Mouse (Mus musculus) fibroblast of lung, adult 2 months (primary cell): Measurements from ENCODE around the gene Sulf2.

Source experiments
- DNase-seq: peaks from one replicate; pipeline ENCODE4 v3.0.0-alpha.2; 2011; ENCODE audit warnings: low read depth

Sulf2 gene

DNA sequence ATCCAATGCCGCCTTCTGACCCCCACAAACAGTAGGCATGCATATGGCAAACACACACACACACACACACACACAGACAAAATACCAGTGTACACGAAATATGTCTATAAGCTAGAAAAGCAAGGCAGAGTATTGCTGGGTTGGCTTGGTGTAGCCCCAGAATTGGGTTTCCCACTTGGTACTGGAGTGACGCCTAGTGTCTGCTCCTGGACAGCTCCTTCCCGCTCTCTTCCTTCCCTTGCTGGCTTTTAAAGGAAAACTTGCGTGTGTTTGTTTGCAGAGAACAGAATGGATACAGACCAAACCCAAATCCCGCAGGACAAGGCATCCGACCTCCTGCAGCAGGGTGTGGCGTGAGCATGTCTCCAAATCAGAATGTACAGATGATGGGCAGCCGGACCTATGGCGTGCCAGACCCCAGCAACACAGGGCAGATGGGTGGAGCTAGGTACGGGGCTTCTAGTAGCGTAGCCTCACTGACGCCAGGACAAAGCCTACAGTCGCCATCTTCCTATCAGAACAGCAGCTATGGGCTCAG is 101.4 kb downstream of the Sulf2 start:
- no peak for DNase-seq

DNA sequence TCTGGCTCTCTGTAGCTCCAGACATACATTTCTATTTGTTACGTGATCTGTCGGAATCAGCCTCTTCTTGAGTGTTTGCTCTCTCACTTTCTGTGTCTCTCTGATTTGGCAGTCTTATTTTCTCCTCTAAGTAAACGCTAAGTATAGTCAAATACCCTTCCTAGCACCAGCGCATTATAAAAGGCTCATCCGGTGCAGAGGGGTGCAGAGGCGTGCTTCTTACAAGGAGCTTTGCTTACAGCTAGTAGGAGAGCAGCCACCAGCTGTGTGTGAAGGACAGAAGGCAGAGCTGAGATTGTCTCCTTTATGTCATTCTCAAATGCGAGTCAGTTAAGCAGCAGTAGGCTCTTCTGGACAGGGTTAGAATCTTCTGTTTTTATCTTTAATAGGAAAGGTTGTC is 103.5 kb downstream of the Sulf2 start:
- no peak for DNase-seq

GRCm38 (mm10) chr2:166051421-166051820 is 104.0 kb downstream of the Sulf2 start:
- DNase-seq = no peak

GRCm38 (mm10) chr2:166048852-166049251 is 106.6 kb downstream of the Sulf2 start:
- DNase-seq = no peak

DNA sequence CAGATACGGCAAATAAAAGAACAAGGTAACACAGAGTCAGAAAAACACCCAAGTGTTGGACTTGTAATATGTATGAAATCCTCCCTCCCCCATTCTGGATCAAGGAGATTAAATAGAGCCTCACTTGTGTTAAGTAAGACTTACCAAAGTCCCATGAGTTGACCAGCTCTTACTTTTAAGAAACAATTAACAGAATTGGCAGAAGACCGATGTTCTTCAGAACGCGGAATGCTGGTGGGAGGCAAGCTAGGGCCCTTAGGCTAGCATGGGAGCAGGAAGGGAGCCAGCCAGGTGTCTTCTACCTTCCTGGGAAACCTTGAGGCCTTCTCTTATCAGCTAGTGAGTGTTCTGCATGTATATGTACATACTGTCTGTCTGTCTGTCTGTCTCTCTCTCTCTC is 107.5 kb downstream of the Sulf2 start:
- no peak for DNase-seq

DNA sequence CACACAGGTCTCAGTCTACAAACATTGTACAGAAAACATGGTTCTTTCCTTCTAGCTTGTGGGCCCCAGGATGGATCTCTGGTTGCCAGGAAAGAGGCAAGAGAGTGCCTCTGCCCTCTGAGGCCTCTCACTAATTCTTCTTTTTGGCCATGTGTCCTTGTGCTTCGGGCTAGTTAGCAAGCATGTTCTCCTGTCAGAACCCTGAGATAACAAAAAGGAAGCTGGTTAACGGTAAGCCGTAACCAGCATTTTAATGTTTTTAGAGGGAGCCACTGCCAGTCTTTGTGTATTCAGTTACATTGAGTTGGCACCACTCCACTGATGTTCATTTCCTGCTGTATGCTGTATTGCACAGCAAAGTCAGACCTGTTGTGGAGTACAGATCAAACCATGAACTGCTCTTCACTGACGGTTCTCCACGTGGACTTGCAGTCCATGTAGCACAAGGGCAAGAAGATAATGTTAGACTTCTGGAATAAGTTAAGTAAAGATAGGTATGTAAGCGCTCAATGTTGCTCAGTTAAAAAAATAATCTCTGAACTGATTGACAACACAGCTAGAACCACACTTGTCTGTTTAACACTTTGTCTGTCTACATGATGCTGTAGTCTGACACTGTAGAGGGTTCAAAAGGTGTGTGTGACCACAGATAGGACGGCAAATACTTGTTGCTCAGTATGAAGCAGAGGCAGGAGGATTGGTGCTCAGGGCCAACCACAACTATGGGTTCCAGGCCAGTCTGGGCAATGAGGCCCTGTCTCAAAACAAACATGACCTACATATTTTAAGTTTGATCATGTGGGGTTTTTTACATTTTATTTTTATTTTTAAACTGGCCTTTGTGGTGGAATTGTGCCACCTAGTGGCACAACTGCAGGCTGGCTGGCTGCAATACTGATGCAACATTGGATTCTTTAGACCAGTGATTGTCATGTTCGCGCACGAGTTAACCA is 109.6 kb downstream of the Sulf2 start:
- DNase-seq = peak; percentile 87

- DNase-seq = no peak
Observed at GRCm38 (mm10) chr2:166045006-166045405, 110.5 kb downstream of the Sulf2 start.

DNA sequence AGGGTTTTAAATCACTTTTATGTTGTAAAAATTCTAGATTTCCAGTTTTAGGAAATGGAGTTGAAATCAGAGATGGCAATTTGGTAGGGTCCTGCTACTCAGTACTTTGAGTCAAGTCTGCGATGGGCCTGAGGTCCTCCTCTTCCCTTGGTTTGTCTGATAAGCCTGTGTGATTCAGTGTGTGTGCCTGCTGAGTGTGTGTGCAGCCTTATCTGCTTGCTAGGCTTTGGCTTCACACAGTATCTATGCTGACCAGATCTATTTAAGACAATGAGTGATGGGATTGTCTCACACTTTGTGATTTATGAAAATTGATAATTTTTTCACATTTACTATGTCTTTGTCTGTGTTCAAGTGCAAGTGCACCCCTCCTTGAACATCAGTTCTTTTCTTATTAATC is 112.9 kb downstream of the Sulf2 start:
- no peak for DNase-seq

GRCm38 (mm10) chr2:166039681-166040080 is 115.8 kb downstream of the Sulf2 start:
- no peak for DNase-seq

GRCm38 (mm10) chr2:166035725-166036124 is 119.7 kb downstream of the Sulf2 start:
- DNase-seq = no peak

DNA sequence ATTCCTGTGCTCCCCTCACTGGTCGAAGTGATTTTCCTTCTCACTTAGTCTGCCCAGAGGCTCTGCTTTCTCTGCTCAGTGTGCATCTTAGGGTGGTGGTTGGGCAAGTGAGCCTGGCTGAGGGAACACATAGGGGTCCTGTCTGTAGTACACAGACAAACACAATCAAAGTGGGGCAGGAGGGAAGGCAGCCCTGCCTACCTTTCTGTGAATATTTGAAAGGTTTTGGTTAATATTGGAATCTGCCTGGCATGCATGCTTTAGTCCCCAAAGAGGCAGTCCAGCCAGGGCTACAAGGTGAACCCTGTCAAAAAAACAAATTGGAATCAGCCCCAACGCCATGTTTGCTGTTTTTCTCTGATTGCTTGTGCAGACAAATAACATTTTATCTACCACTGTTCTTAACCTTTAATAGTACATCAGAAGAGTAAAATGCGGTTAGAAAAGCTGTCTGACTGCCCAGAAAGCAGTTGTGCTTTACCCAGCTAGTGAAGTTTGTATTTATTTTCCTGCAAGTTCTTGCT is 120.4 kb downstream of the Sulf2 start:
- DNase-seq = no peak

GRCm38 (mm10) chr2:166032628-166033027 is 122.8 kb downstream of the Sulf2 start:
- no peak for DNase-seq

- peak; percentile 54 for DNase-seq
Observed at GRCm38 (mm10) chr2:166031120-166031929, 124.1 kb downstream of the Sulf2 start.

DNA sequence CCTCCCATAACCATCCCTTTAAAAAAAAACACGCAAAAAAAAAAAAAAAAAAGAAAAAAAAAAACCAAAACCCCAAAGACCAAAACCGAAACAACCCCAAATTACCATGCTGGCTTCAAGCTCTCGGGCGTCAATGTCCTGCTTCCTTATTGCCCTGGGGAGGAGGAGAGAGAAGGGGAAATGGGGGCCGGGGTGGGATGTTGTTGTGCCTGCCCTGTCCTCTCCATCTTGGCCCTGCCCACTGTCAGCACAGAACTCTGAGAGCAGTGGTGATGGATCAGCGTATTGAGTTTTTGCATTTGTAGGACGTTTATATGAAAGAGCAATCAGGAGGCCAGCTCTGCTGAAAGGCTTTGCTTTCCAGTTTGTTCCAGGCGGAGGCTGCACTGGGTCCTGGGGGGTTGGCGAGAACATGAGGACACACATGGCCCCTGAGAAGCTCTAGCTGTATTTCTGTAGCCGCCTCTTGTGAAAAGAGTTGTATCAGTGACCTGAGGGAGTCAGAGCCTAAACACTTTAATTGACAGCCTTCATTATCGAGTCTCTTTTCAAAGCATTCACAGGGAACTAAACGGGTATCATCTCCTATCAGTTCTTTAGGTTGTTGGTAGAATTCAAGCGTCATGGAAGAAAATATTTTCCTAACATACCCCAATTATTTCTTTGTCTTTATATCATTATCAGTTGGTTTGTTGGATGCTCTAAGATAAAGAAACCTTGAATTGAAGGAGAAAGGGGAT is 125.0 kb downstream of the Sulf2 start:
- DNase-seq = no peak

- DNase-seq = no peak
Observed at GRCm38 (mm10) chr2:166029232-166029631, 126.2 kb downstream of the Sulf2 start.

GRCm38 (mm10) chr2:166027834-166028233 is 127.6 kb downstream of the Sulf2 start:
- no peak for DNase-seq

- DNase-seq = no peak
Observed at GRCm38 (mm10) chr2:166025943-166026342, 129.5 kb downstream of the Sulf2 start.

- DNase-seq = no peak
Observed at GRCm38 (mm10) chr2:166024621-166025020, 130.8 kb downstream of the Sulf2 start.

- DNase-seq = no peak
Observed at GRCm38 (mm10) chr2:166024079-166024478, 131.4 kb downstream of the Sulf2 start.
